Mouse (Mus musculus) lung, postnatal 14 days (tissue): ENCODE results near the gene Gpd2.
A peak's percentile ranks its signal among the peaks of the same experiment; 100 is the strongest.

Experiments used
- DNase-seq: peaks from one replicate; pipeline ENCODE4 v3.0.0; 2021

Gpd2 gene

GRCm38 (mm10) chr2:57304212-57304611 is 66.8 kb downstream of the Gpd2 start:
- DNase-seq: no peak

GRCm38 (mm10) chr2:57312268-57312797 is 74.9 kb downstream of the Gpd2 start:
- no peak for DNase-seq

- DNase-seq: peak; percentile 62
Measured at GRCm38 (mm10) chr2:57316055-57316454, 78.6 kb downstream of the Gpd2 start.

GRCm38 (mm10) chr2:57318336-57318735 is 80.9 kb downstream of the Gpd2 start:
- no peak for DNase-seq

GRCm38 (mm10) chr2:57326091-57326490 is 88.7 kb downstream of the Gpd2 start:
- no peak for DNase-seq

- no peak for DNase-seq
Measured at GRCm38 (mm10) chr2:57329327-57329726, 91.9 kb downstream of the Gpd2 start.

- no peak for DNase-seq
Measured at GRCm38 (mm10) chr2:57330812-57331211, 93.4 kb downstream of the Gpd2 start.

- no peak for DNase-seq
Measured at GRCm38 (mm10) chr2:57331266-57331665, 93.8 kb downstream of the Gpd2 start.

- DNase-seq: no peak
Measured at GRCm38 (mm10) chr2:57333481-57333880, 96.0 kb downstream of the Gpd2 start.

- DNase-seq: no peak
Measured at GRCm38 (mm10) chr2:57335397-57335796, 98.0 kb downstream of the Gpd2 start.

- no peak for DNase-seq
Measured at GRCm38 (mm10) chr2:57338779-57339178, 101.3 kb downstream of the Gpd2 start.

- DNase-seq: no peak
Measured at GRCm38 (mm10) chr2:57342910-57343309, 105.5 kb downstream of the Gpd2 start.

- no peak for DNase-seq
Measured at GRCm38 (mm10) chr2:57350615-57351014, 113.2 kb downstream of the Gpd2 start.

- DNase-seq: no peak
Measured at GRCm38 (mm10) chr2:57353722-57354432, 116.4 kb downstream of the Gpd2 start.

- no peak for DNase-seq
Measured at GRCm38 (mm10) chr2:57354848-57355247, 117.4 kb downstream of the Gpd2 start.

GRCm38 (mm10) chr2:57356222-57356822 is 118.9 kb downstream of the Gpd2 start:
- no peak for DNase-seq

GRCm38 (mm10) chr2:57362503-57362902 is 125.1 kb downstream of the Gpd2 start:
- no peak for DNase-seq

- DNase-seq: no peak
Measured at GRCm38 (mm10) chr2:57374647-57375046, 137.2 kb downstream of the Gpd2 start.

GRCm38 (mm10) chr2:57375138-57375837 is 137.9 kb downstream of the Gpd2 start:
- DNase-seq: no peak

GRCm38 (mm10) chr2:57378147-57378889 is 140.9 kb downstream of the Gpd2 start:
- no peak for DNase-seq

- no peak for DNase-seq
Measured at GRCm38 (mm10) chr2:57384625-57385024, 147.2 kb downstream of the Gpd2 start.

GRCm38 (mm10) chr2:57387816-57388215 is 150.4 kb downstream of the Gpd2 start:
- no peak for DNase-seq

- no peak for DNase-seq
Measured at GRCm38 (mm10) chr2:57395071-57395470, 157.6 kb downstream of the Gpd2 start.
